Mouse (Mus musculus) stomach, postnatal 0 days (tissue): Measurements from ENCODE around the gene Eml2.

ENCODE experiments used
- CTCF ChIP-seq: IDR thresholded peaks from 2 replicates; pipeline ENCODE4 v1.5.1; 2016; ENCODE audit warnings: antibody characterized with exemption, low read depth, mild to moderate bottlenecking, moderate library complexity
- EP300 ChIP-seq: optimal IDR thresholded peaks from 2 replicates; pipeline ENCODE3; 2016; ENCODE audit warnings: antibody characterized with exemption

DNA sequence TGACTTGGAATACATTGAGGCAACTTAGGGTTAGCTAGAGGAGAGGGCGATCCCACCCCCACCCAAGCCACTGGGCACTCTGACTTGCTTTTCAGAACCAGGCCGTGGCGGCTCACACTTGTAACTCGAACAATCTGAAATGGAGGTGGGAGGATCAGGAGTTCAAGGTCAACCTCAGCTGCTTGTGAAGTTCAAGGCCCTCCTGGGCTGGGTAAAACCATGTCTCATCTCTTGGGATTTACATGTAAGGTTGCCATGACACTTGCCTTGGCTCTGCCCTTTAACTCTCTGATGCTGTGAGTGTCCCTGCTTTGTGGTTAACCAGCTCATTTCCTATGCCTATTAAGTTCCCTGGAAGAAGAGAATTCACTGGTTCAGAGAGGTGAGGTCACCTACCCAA is 33.3 kb downstream of the Eml2 start:
- TF ChIP-seq CTCF = no peak
- TF ChIP-seq EP300 = no peak
